ENCODE assay signal across 14 mouse cellular contexts in genomic region chr19:8993625-8993912, GRCm38 (mm10). TPM values are rescaled to one million over a fixed set of nuclear protein-coding genes. Genes with fewer than 3 reads are reported as not detected.
DNase-seq lines count a peak whose midpoint lies in the region; ATAC-seq and TF ChIP-seq lines count a peak whose summit lies in the region.
"Had no signal": no experiment of that assay in that cellular context is flagged by ENCODE, and none has a peak within 500 bp of the region (broad histone marks: within the 10 kb centered on the region; RNA-seq: fewer than 3 reads in every experiment).

No protein-coding gene starts in this region.

- peaks cover 80% of the 10 kb centered on the region for H3K4me1 ChIP-seq in heart, embryonic 15.5 days (replicated peaks)
- H3K4me1 ChIP-seq in midbrain, embryonic 11.5 days (ENCODE audit: control insufficient read depth, insufficient read depth, low read length) = peaks cover 14% of the 10 kb centered on the region
- H3K4me1 ChIP-seq in midbrain, embryonic 15.5 days = peaks cover 19% of the 10 kb centered on the region
- peaks cover 75% of the 10 kb centered on the region for H3K4me1 ChIP-seq in intestine, embryonic 16.5 days (ENCODE audit: control insufficient read depth, insufficient read depth, low read length)
- H3K4me1 ChIP-seq in stomach, postnatal 0 days (replicated peaks; ENCODE audit: control insufficient read depth, insufficient read depth) = peaks cover 27% of the 10 kb centered on the region
- H3K4me1 ChIP-seq in liver, postnatal 0 days (ENCODE audit: insufficient read depth) = peaks cover 35% of the 10 kb centered on the region

- no peak for TF ChIP-seq CTCF in stomach, postnatal 0 days (IDR thresholded peaks at IDR 0.05; ENCODE audit: low read depth)
- no peak for TF ChIP-seq CTCF in liver, postnatal 0 days (IDR thresholded peaks at IDR 0.05; ENCODE audit: low read depth)

- H3K36me3 ChIP-seq in heart, embryonic 15.5 days = no peaks in the 10 kb centered on the region
- no peaks in the 10 kb centered on the region for H3K36me3 ChIP-seq in midbrain, embryonic 11.5 days (ENCODE audit: control insufficient read depth, insufficient read depth, low read length)
- H3K36me3 ChIP-seq in midbrain, embryonic 15.5 days (replicated peaks) = no peaks in the 10 kb centered on the region
- H3K36me3 ChIP-seq in intestine, embryonic 16.5 days (ENCODE audit: control insufficient read depth, insufficient read depth, low read length) = no peaks in the 10 kb centered on the region
- no peaks in the 10 kb centered on the region for H3K36me3 ChIP-seq in stomach, postnatal 0 days (ENCODE audit: control insufficient read depth, insufficient read depth, low read length)
- H3K36me3 ChIP-seq in liver, postnatal 0 days (replicated peaks; ENCODE audit: insufficient read depth, low read length) = no peaks in the 10 kb centered on the region
- H3K36me3 ChIP-seq: neural tube, embryonic 12.5 days had no signal

- peak overlapping the region; percentile 70 for H3K4me2 ChIP-seq in heart, embryonic 15.5 days
- no peak overlapping the region for H3K4me2 ChIP-seq in midbrain, embryonic 11.5 days
- H3K4me2 ChIP-seq in midbrain, embryonic 15.5 days = no peak overlapping the region
- H3K4me2 ChIP-seq in intestine, embryonic 16.5 days (ENCODE audit: low read depth, low read length) = peak overlapping the region; percentile 84
- peak overlapping the region; percentile 76 for H3K4me2 ChIP-seq in stomach, postnatal 0 days (replicated peaks; ENCODE audit: low read depth)
- no peak overlapping the region for H3K4me2 ChIP-seq in liver, postnatal 0 days (ENCODE audit: low read depth, low read length)
- H3K4me2 ChIP-seq: neural tube, embryonic 12.5 days had no signal

- DNase-seq in heart, adult 18-20 months = no peak
- peak; percentile 56 for DNase-seq in midbrain, embryonic 11.5 days (ENCODE audit: low spot score, missing footprints)
- DNase-seq in stomach, postnatal 0 days (ENCODE audit: low spot score) = no peak
- no peak for DNase-seq in frontal cortex, postnatal 36 days (ENCODE audit: low spot score in 2 of 2)
- no peak for DNase-seq in liver, postnatal 0 days
- DNase-seq: cerebellum, adult 11-12 months; lung, postnatal 10 days; right cerebral cortex, postnatal 4 days; thymus, postnatal 36 days had no signal

- H3K27ac ChIP-seq in heart, embryonic 15.5 days = peak overlapping the region; percentile 97
- H3K27ac ChIP-seq in midbrain, embryonic 11.5 days (ENCODE audit: low read depth, low read length) = no peak overlapping the region
- H3K27ac ChIP-seq in midbrain, embryonic 15.5 days = no peak overlapping the region
- H3K27ac ChIP-seq in intestine, embryonic 16.5 days (ENCODE audit: low read length) = peak overlapping the region; percentile 17; the same call in 1 of the 2 replicates
- H3K27ac ChIP-seq in stomach, postnatal 0 days (replicated peaks) = peak overlapping the region; percentile 99
- no peak overlapping the region for H3K27ac ChIP-seq in liver, postnatal 0 days (ENCODE audit: low read depth)
- H3K27ac ChIP-seq: neural tube, embryonic 12.5 days had no signal

- ATAC-seq in heart, embryonic 15.5 days (replicated peaks; ENCODE audit: insufficient number of reproducible peaks, insufficient read depth, low FRiP score, low read depth) = no peak
- ATAC-seq in midbrain, embryonic 11.5 days (ENCODE audit: low FRiP score) = no peak
- no peak for ATAC-seq in midbrain, embryonic 15.5 days (replicated peaks)
- no peak for ATAC-seq in intestine, embryonic 16.5 days
- no peak for ATAC-seq in stomach, postnatal 0 days (ENCODE audit: low FRiP score, low TSS enrichment)
- no peak for ATAC-seq in liver, postnatal 0 days
- ATAC-seq: midbrain, embryonic 16.5 days had no signal

- 0 out of 2 replicates have a peak overlapping the region, but pooled peaks have one; percentile 9 for H3K4me3 ChIP-seq in heart, embryonic 15.5 days
- H3K4me3 ChIP-seq in midbrain, embryonic 11.5 days (ENCODE audit: low read depth, low read length) = no peak overlapping the region
- no peak overlapping the region for H3K4me3 ChIP-seq in midbrain, embryonic 15.5 days
- H3K4me3 ChIP-seq in intestine, embryonic 16.5 days (ENCODE audit: low read length) = no peak overlapping the region
- H3K4me3 ChIP-seq in stomach, postnatal 0 days (ENCODE audit: low read depth, low read length) = peak overlapping the region; percentile 10; the same call in 1 of the 2 replicates
- H3K4me3 ChIP-seq in liver, postnatal 0 days (ENCODE audit: low read depth, low read length) = no peak overlapping the region
- H3K4me3 ChIP-seq: neural tube, embryonic 12.5 days had no signal

- 79% methylated on average over 2 of the region's 2 CpGs for WGBS in heart, embryonic 15.5 days
- WGBS in midbrain, embryonic 11.5 days = 65% methylated on average over 2 of the region's 2 CpGs
- 49% methylated on average over 2 of the region's 2 CpGs for WGBS in midbrain, embryonic 15.5 days
- 54% methylated on average over 2 of the region's 2 CpGs for WGBS in intestine, embryonic 16.5 days
- 55% methylated on average over 2 of the region's 2 CpGs for WGBS in stomach, postnatal 0 days
- 35% methylated on average over 2 of the region's 2 CpGs for WGBS in liver, postnatal 0 days (ENCODE audit: insufficient replicate concordance)

- no peaks in the 10 kb centered on the region for H3K27me3 ChIP-seq in heart, embryonic 15.5 days
- peaks cover 11% of the 10 kb centered on the region for H3K27me3 ChIP-seq in midbrain, embryonic 11.5 days (ENCODE audit: control insufficient read depth, insufficient read depth, low read length)
- peaks cover 29% of the 10 kb centered on the region for H3K27me3 ChIP-seq in midbrain, embryonic 15.5 days (replicated peaks)
- H3K27me3 ChIP-seq in intestine, embryonic 16.5 days (replicated peaks; ENCODE audit: control insufficient read depth, insufficient read depth, low read length) = no peaks in the 10 kb centered on the region
- H3K27me3 ChIP-seq in stomach, postnatal 0 days (ENCODE audit: control insufficient read depth, insufficient read depth, low read length) = no peaks in the 10 kb centered on the region
- H3K27me3 ChIP-seq in liver, postnatal 0 days (ENCODE audit: insufficient read depth, low read length) = peaks cover 13% of the 10 kb centered on the region

- H3K9ac ChIP-seq in heart, embryonic 15.5 days = no peak overlapping the region
- H3K9ac ChIP-seq in midbrain, embryonic 11.5 days (ENCODE audit: low read length) = no peak overlapping the region
- H3K9ac ChIP-seq in midbrain, embryonic 15.5 days = no peak overlapping the region
- 0 out of 2 replicates have a peak overlapping the region, but pooled peaks have one; percentile 2 for H3K9ac ChIP-seq in intestine, embryonic 16.5 days (ENCODE audit: low read depth, low read length)
- H3K9ac ChIP-seq in stomach, postnatal 0 days (ENCODE audit: low read length) = no peak overlapping the region; the same call in 1 of the 2 replicates
- H3K9ac ChIP-seq in liver, postnatal 0 days (replicated peaks) = no peak overlapping the region
- H3K9ac ChIP-seq: neural tube, embryonic 12.5 days had no signal

- H3K9me3 ChIP-seq in heart, embryonic 15.5 days (replicated peaks) = no peaks in the 10 kb centered on the region
- no peaks in the 10 kb centered on the region for H3K9me3 ChIP-seq in midbrain, embryonic 11.5 days (ENCODE audit: control insufficient read depth, low read length)
- no peaks in the 10 kb centered on the region for H3K9me3 ChIP-seq in midbrain, embryonic 15.5 days
- H3K9me3 ChIP-seq in intestine, embryonic 16.5 days (ENCODE audit: control insufficient read depth, low read length) = no peaks in the 10 kb centered on the region
- H3K9me3 ChIP-seq in stomach, postnatal 0 days (ENCODE audit: control insufficient read depth, low read length) = no peaks in the 10 kb centered on the region
- no peaks in the 10 kb centered on the region for H3K9me3 ChIP-seq in liver, postnatal 0 days (ENCODE audit: low read length)
- H3K9me3 ChIP-seq: neural tube, embryonic 12.5 days had no signal

- TF ChIP-seq EP300 in stomach, postnatal 0 days (optimal IDR thresholded peaks at IDR 0.05) = no peak
- TF ChIP-seq EP300 in liver, postnatal 0 days (IDR thresholded peaks at IDR 0.05; ENCODE audit: low read depth) = no peak

RNA-seq across cellular contexts. Expression of gene Ahnak, which starts 4.5 kb away (rescaled TPM):
- 31.4 and 38.4 TPM in 2 replicates for polyA plus RNA-seq in heart, embryonic 15.5 days (2015; fragmentation: Nextera tagmentation; extraction: Ambion mirVana)
- total RNA-seq in heart, adult 18-20 months (2021) = 100 to 1,000 TPM; 341 to 356 TPM
- 5.0 and 6.3 TPM in 2 replicates for polyA plus RNA-seq in midbrain, embryonic 11.5 days (2014; fragmentation: Nextera tagmentation; extraction: Ambion mirVana)
- 4.9 and 5.9 TPM in 2 replicates for polyA plus RNA-seq in midbrain, embryonic 15.5 days (2015; fragmentation: Nextera tagmentation; extraction: Ambion mirVana)
- polyA plus RNA-seq in intestine, embryonic 16.5 days (2015; fragmentation: Nextera tagmentation; extraction: Ambion mirVana) = 16.5 and 20.8 TPM in 2 replicates
- polyA plus RNA-seq in stomach, postnatal 0 days (2015; fragmentation: Nextera tagmentation; extraction: Ambion mirVana) = 86.6 and 103 TPM in 2 replicates
- 3.5 and 4.0 TPM in 2 replicates for polyA plus RNA-seq in liver, postnatal 0 days (2015; fragmentation: Nextera tagmentation; extraction: Ambion mirVana)

RNA-seq across cellular contexts. Expression of gene Eef1g, which starts 26.7 kb away (rescaled TPM):
- 216 and 256 TPM in 2 replicates for polyA plus RNA-seq in heart, embryonic 15.5 days (2015; fragmentation: Nextera tagmentation; extraction: Ambion mirVana)
- total RNA-seq in heart, adult 18-20 months (2021) = 100 to 1,000 TPM; 239 to 257 TPM
- 435 and 439 TPM in 2 replicates for polyA plus RNA-seq in midbrain, embryonic 11.5 days (2014; fragmentation: Nextera tagmentation; extraction: Ambion mirVana)
- 287 and 295 TPM in 2 replicates for polyA plus RNA-seq in midbrain, embryonic 15.5 days (2015; fragmentation: Nextera tagmentation; extraction: Ambion mirVana)
- 392 and 445 TPM in 2 replicates for polyA plus RNA-seq in intestine, embryonic 16.5 days (2015; fragmentation: Nextera tagmentation; extraction: Ambion mirVana)
- 240 and 247 TPM in 2 replicates for polyA plus RNA-seq in stomach, postnatal 0 days (2015; fragmentation: Nextera tagmentation; extraction: Ambion mirVana)
- 129 and 134 TPM in 2 replicates for polyA plus RNA-seq in liver, postnatal 0 days (2015; fragmentation: Nextera tagmentation; extraction: Ambion mirVana)

RNA-seq across cellular contexts. Expression of gene Tut1, which starts 39.9 kb away (rescaled TPM):
- 13.7 and 19.4 TPM in 2 replicates for polyA plus RNA-seq in heart, embryonic 15.5 days (2015; fragmentation: Nextera tagmentation; extraction: Ambion mirVana)
- 1 to 10 TPM; 8.2 to 9.5 TPM for total RNA-seq in heart, adult 18-20 months (2021)
- polyA plus RNA-seq in midbrain, embryonic 11.5 days (2014; fragmentation: Nextera tagmentation; extraction: Ambion mirVana) = 23.5 and 28.4 TPM in 2 replicates
- polyA plus RNA-seq in midbrain, embryonic 15.5 days (2015; fragmentation: Nextera tagmentation; extraction: Ambion mirVana) = 27.5 and 30.5 TPM in 2 replicates
- polyA plus RNA-seq in intestine, embryonic 16.5 days (2015; fragmentation: Nextera tagmentation; extraction: Ambion mirVana) = 30.1 and 31.7 TPM in 2 replicates
- polyA plus RNA-seq in stomach, postnatal 0 days (2015; fragmentation: Nextera tagmentation; extraction: Ambion mirVana) = 14.9 and 15.8 TPM in 2 replicates
- polyA plus RNA-seq in liver, postnatal 0 days (2015; fragmentation: Nextera tagmentation; extraction: Ambion mirVana) = 9.0 and 10.7 TPM in 2 replicates

RNA-seq across cellular contexts. Expression of gene Mta2, which starts 51.9 kb away (rescaled TPM):
- 74.2 and 99.5 TPM in 2 replicates for polyA plus RNA-seq in heart, embryonic 15.5 days (2015; fragmentation: Nextera tagmentation; extraction: Ambion mirVana)
- 10 to 100 TPM; 28.8 to 30.1 TPM for total RNA-seq in heart, adult 18-20 months (2021)
- 50.9 and 56.0 TPM in 2 replicates for polyA plus RNA-seq in midbrain, embryonic 11.5 days (2014; fragmentation: Nextera tagmentation; extraction: Ambion mirVana)
- 119 and 121 TPM in 2 replicates for polyA plus RNA-seq in midbrain, embryonic 15.5 days (2015; fragmentation: Nextera tagmentation; extraction: Ambion mirVana)
- 119 and 130 TPM in 2 replicates for polyA plus RNA-seq in intestine, embryonic 16.5 days (2015; fragmentation: Nextera tagmentation; extraction: Ambion mirVana)
- polyA plus RNA-seq in stomach, postnatal 0 days (2015; fragmentation: Nextera tagmentation; extraction: Ambion mirVana) = 68.0 and 69.3 TPM in 2 replicates
- 43.0 and 45.7 TPM in 2 replicates for polyA plus RNA-seq in liver, postnatal 0 days (2015; fragmentation: Nextera tagmentation; extraction: Ambion mirVana)

Comparison
In these comparisons a context has a peak if more than half of its experiments do, and no peak if none do; other contexts are left out.
1. H3K27ac ChIP-seq: peak in heart, embryonic 15.5 days (single experiment), intestine, embryonic 16.5 days (single experiment) and stomach, postnatal 0 days (single experiment); none in midbrain, embryonic 11.5 days (single experiment), midbrain, embryonic 15.5 days (single experiment) and liver, postnatal 0 days (single experiment).
2. H3K4me2 ChIP-seq: peak in heart, embryonic 15.5 days (single experiment), intestine, embryonic 16.5 days (single experiment) and stomach, postnatal 0 days (single experiment); none in midbrain, embryonic 11.5 days (single experiment), midbrain, embryonic 15.5 days (single experiment) and liver, postnatal 0 days (single experiment).
3. H3K4me3 ChIP-seq: peak in heart, embryonic 15.5 days (single experiment) and stomach, postnatal 0 days (single experiment); none in midbrain, embryonic 11.5 days (single experiment), midbrain, embryonic 15.5 days (single experiment), intestine, embryonic 16.5 days (single experiment) and liver, postnatal 0 days (single experiment).